Mouse (Mus musculus) liver, embryonic 14.5 days (tissue): Measurements from ENCODE around the gene Copz2.

Source experiments
- CTCF ChIP-seq: IDR thresholded peaks from 2 replicates; pipeline ENCODE4 v1.5.1; 2016; ENCODE audit warnings: antibody characterized with exemption, low read depth, control low read depth
- EP300 ChIP-seq: IDR thresholded peaks from 2 replicates; pipeline ENCODE4 v1.6.1; 2016; ENCODE audit warnings: antibody characterized with exemption, low read depth

- TF ChIP-seq CTCF, result no peak
- no peak for TF ChIP-seq EP300
Observed at GRCm38 (mm10) chr11:96872441-96873379, 23.0 kb downstream of the Copz2 start.
